Mouse (Mus musculus): ENCODE results near the gene Minos1.

DNA sequence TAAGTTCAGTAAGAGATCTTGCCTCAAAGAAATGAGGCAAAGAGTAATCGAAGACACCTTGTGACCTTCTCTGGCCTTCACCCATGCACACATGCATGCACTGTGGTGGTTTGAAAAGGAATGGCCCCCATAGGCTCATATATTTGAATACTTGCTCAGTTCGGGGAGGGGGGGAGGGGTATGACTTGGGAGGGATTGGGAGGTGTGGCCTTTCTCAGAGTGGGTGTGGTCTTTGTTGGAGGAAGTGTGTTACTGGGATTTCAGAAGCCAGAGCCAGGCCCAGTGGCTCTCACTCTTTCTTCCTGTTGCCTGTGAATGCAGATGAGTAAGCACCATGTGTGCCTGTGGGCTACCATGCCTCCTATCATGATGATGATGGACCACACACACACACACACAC is 5.1 kb upstream of the Minos1 start:
- TF ChIP-seq CTCF (IDR thresholded peaks at IDR 0.05; ENCODE audit: extremely low read depth, insufficient read depth, low read length), result no peak
- TF ChIP-seq POLR2A (IDR thresholded peaks at IDR 0.05; ENCODE audit: extremely low read depth, insufficient read depth, low read length), result no peak
